Mouse (Mus musculus): ENCODE data around the gene Tmem190.
"Not testable (repeated sequence)": the region's sequence is repeated elsewhere in the genome, so short reads cannot be mapped to it uniquely, and the experiment has no call there.

The Tmem190 gene

DNA sequence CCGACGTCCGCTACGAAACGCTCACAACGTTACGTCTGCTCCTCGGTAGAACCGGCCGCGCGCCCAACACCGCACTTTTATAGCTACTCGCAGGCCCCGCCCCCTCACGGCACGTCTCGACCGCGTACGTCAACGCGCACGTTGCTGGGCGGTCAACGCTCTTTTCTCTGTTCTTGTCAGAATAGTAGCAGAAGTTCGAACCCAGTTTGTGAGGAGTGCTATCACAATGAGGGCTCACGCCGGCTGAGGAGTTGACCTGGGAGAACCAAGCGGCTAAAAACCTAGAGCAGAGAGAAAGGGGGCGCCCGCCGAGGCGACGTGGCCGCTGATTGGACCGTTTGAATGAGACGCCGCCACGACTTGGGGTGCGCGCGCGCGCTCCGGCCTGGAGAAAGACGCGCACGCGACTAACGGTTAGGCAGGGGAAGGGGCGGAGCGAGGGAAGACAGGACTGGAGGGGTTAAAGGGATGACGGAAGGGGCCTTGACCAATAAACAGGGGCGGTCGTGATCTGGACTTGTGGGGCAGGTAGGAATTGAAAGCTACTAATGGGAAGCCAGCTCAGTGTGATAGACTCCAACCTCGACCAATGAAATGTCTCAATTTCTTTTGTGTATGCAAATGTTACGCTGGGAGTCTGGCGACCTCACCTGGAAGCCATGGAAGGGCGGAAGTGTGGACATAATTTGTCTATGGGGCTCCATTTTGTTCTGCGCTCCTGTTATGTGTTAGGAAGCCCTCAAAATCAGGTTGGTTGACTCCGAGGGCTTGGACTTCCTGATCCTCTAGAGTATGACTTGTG, 29.8 kb downstream of the Tmem190 start, which contains the start of gene Ube2s:
Gene Ube2s, minus strand, starts transcription at position 288 of the 802 bp plus-strand sequence.
- DNase-seq (ENCODE audit: low read depth in 1 of 2, low spot score in 2 of 2): peak; percentile 96 to 97

DNA sequence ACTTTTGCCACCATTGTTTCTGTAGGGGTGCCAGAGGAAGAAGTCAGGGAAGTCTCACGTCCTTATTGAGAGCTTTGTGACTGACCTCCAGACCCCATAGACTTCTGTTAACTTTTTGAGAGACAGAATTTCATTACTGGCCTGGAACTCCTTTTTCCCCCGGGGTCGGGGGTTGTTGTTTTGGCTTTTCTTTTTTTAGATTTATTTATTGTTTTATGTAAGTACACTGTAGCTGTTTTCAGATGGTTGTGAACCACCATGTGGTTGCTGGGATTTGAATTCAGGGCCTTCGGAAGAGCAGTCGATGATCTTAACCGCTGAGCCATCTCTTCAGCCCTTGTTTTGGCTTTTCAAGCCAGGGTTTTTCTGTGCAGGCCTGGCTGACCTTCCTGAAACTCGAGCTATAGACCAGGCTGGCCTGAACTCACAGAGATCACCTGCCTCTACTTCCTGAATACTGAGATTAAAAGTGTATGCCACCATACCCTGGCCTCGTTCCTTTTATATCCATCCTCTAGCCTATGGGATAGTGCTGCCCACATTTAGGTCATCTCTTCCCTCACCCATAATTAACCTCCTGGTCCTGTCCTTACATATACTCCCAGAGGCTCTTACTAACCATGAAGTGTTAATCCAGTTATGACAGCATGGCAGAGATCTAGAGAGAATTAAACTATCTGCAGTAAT, 30.5 kb downstream of the Tmem190 start:
- DNase-seq (ENCODE audit: low read depth in 1 of 2, low spot score in 2 of 2): no peak

DNA sequence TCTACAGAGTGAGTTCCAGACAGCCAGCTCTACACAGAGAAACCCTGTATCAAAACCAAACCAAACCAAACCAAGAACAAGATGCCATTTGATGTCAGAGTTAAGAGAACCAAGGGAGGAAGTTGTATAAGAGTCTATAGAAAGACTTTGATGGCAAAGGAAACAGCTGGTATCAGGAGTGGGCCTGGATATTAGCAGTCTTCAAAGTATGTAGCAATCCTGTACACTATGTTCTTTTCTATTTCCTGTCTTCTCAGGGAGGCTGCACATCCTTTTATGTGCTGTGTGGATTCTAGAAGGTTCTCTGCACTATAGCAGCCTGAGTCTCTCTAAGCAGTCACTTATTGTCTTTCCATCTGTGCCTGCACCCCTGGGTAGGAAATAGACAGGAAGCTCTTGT, 33.8 kb downstream of the Tmem190 start:
- no peak for DNase-seq (ENCODE audit: low read depth in 1 of 2, low spot score in 2 of 2)

DNA sequence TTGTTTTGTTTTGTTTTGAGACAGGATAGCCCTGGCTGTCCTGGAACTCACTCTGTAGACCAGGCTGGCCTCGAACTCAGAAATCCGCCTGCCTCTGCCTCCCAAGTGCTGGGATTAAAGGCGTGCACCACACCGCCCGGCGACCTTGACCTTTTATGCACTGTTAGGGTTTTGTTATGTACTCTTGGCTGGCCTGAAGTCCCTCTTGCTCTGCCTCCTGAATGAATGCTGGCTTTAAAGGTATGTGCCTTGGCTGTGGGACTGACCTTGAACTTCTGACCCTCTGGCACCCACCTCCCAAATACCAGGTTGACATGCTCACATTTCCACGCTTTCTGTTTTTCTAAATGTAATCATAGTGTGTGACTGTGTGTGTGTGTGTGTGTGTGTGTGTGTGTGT, 38.2 kb downstream of the Tmem190 start:
- not testable (repeated sequence) for DNase-seq (ENCODE audit: low read depth in 1 of 2, low spot score in 2 of 2)

DNA sequence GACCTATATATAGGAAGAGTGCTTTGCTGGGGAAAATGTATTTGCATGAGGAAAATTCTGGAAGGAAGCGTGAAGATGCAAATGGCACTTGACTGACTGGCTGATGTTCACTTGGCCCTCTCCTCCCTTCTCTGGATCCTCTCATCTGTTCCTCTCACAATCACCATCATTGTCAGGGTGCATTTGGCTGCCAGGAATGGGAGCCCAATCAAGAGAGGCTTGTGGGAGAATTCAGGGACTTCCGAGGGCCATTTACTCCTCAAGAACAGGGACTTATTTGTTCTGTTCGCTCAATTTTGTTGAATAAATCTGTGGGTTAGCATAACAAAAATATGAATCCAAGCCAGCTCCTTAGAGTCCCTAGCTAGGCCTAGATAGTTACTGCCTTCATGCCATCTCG, 39.0 kb downstream of the Tmem190 start:
- no peak for DNase-seq (ENCODE audit: low read depth in 1 of 2, low spot score in 2 of 2)

DNA sequence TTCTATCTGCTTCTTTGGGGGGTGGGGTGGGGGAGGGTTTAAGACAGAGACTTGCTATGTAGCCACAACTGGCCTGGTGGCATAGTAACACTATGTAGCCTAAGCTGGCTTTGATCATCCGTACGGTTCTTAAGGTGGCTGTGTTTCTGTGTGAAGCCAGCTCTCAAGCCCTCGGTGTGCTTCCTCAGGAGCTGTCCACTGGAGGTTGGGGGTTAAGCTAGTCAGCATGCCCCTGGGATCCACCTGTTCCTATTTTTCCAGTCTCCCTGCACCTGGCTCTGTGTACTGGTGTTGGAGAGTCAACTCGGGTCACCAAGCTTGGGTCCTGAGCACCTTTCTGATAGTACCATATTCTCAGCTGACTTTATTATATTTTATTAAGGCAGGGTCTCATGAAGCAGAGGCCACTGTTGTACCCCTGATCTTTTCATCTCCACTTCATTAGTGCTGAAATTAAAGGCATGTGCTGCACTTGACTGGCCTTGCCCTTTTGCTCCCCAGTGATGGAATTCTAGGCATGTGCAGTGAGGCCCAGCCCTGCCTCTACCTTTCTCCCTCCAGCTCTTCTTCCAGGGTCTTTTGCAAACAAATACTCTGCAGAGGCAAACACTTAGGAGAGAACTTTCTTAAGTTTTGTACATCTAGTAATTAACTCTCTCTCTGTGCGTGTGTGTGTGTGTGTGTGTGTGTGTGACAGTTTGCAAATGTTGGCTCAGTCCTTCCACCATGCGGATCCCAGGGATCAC, 39.6 kb downstream of the Tmem190 start:
- no peak for DNase-seq (ENCODE audit: low read depth in 1 of 2, low spot score in 2 of 2)

DNA sequence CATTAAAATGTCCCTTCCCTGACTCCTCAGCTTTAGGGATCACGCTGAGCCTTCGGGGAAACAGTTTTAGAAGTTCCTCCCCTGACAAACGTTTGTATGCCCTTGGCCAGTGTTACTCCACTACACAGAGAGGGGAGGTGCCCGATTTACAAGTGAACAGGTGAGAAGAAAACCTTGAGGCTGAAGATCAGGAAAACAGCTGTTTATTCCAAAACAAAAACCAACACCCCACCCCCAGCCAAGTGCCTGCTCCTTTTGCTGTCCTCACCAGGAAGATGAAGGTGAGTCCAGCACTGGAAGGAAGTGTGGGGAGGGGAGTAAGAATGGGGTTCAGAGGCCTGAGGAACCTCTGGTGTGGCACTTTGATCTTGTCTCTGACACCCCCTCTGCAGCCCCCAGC, 42.6 kb downstream of the Tmem190 start:
- DNase-seq (ENCODE audit: low read depth in 1 of 2, low spot score in 2 of 2): no peak

DNA sequence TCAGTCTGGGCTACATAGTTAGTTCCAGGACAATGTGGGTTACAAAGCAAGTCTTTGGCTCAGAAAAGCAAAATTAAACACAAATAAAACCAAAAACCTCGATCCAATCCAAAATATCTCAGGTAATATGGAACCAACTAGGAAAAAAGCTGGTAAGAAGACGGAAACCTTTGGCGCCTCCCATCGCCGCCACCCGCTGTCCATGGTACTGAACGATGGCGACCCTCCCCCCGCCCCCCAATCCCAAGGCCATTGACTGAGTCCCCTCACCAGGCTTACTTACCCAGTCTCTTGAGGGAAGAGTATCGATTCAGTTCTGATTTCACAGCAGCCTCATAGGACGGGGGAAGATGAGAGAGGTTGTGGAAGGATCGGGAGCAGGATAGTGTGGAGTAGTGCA, 47.7 kb downstream of the Tmem190 start:
- no peak for DNase-seq (ENCODE audit: low read depth in 1 of 2, low spot score in 2 of 2)
